Mouse (Mus musculus) limb, embryonic 14.5 days (tissue): ENCODE results near the gene Alg12. TPM values are rescaled to one million over a fixed set of nuclear protein-coding genes. Genes with fewer than 3 reads are reported as not detected.
"Not testable (repeated sequence)": the region's sequence is repeated elsewhere in the genome, so short reads cannot be mapped to it uniquely, and the experiment has no call there.

Experiments
- ATAC-seq: fragments of 200-750 bp; cut with Nextera tagmentation; 2 replicates; pipeline ENCODE4 v1.8.0; 2017; ENCODE audit warnings: low read depth, moderate number of reproducible peaks, moderate TSS enrichment; ENCODE audit not compliant: low FRiP score
- DNase-seq: peaks from one replicate; pipeline ENCODE4 v3.0.0-alpha.2; 2015; ENCODE audit warnings: low spot score
- H3K27ac ChIP-seq: fragments of 300-500 bp; sonication (generic); replicated peaks from 2 replicates; pipeline ENCODE4 v1.5.1; 2014; ENCODE audit warnings: low read depth, mild to moderate bottlenecking, low read length, moderate library complexity, mixed read lengths
- H3K27me3 ChIP-seq: fragments of 300-500 bp; sonication (generic); 2 replicates; pipeline ENCODE4 v1.6.1; 2014; ENCODE audit warnings: low read length, mixed read lengths; ENCODE audit not compliant: control insufficient read depth, insufficient read depth
- H3K36me3 ChIP-seq: fragments of 300-500 bp; sonication (generic); 2 replicates; pipeline ENCODE4 v1.6.1; 2014; ENCODE audit warnings: mild to moderate bottlenecking, low read length, moderate library complexity, mixed read lengths; ENCODE audit not compliant: control insufficient read depth, insufficient read depth
- H3K4me1 ChIP-seq: fragments of 300-500 bp; sonication (generic); 2 replicates; pipeline ENCODE4 v1.6.1; 2014; ENCODE audit warnings: antibody characterized with exemption, low read length, mixed read lengths; ENCODE audit not compliant: control insufficient read depth, insufficient read depth
- H3K4me2 ChIP-seq: fragments of 300-500 bp; sonication (generic); replicated peaks from 2 replicates; pipeline ENCODE4 v1.6.1; 2014; ENCODE audit warnings: low read depth, mild to moderate bottlenecking, low read length, moderate library complexity; ENCODE audit not compliant: severe bottlenecking
- H3K4me3 ChIP-seq: fragments of 300-500 bp; sonication (generic); replicated peaks from 2 replicates; pipeline ENCODE4 v1.5.1; 2014; ENCODE audit warnings: low read length
- H3K9ac ChIP-seq: fragments of 300-500 bp; sonication (generic); 2 replicates; pipeline ENCODE4 v1.6.1; 2014; ENCODE audit warnings: mild to moderate bottlenecking, low read depth, low read length, moderate library complexity; ENCODE audit not compliant: severe bottlenecking
- H3K9me3 ChIP-seq: fragments of 300-500 bp; sonication (generic); 2 replicates; pipeline ENCODE4 v1.6.1; 2016; ENCODE audit warnings: low read length; ENCODE audit not compliant: control insufficient read depth
- POLR2A ChIP-seq: fragments of 200-500 bp; IDR thresholded peaks from 2 replicates; pipeline ENCODE4 v1.8.0; 2012; ENCODE audit warnings: inconsistent platforms, mild to moderate bottlenecking, moderate library complexity, borderline replicate concordance; ENCODE audit not compliant: insufficient read depth, insufficient read length; ENCODE audit errors: extremely low read depth
- WGBS: fragments of 180-500 bp; shearing (Covaris S2); extraction: QIAGEN DNeasy Blood & Tissue Kit; methylation state at CpG from one replicate; pipeline ENCODE4 v1.1.7; 2014; 5-methylcytosine and 5-hydroxymethylcytosine counted together
- polyA plus RNA-seq, 2 experiments: library from polyadenylated mRNA; depleted of rRNA in 1 of 2; stranded (reverse) in 1 of 2; unstranded in 1 of 2; fragments of >200 nt; fragmentation: Nextera tagmentation in 1 of 2; extraction: Ambion mirVana in 1 of 2; gene quantifications; 2 replicates each; pipeline versions ENCODE4 v1.2.1 to v1.2.3; 2012 to 2014

Gene Alg12
- polyA plus RNA-seq, 2 experiments, result 12.1 to 17.9 TPM

GRCm38 (mm10) chr15:88814411-88815047 is 4.6 kb downstream of the Alg12 start:
- WGBS, result 94% methylated on average over 11 of the region's 11 CpGs
- H3K27ac ChIP-seq, result no peak overlapping the region
- H3K36me3 ChIP-seq, result peaks cover 41% of the 10 kb centered on the region
- H3K9ac ChIP-seq, result no peak overlapping the region
- no peak overlapping the region for H3K4me3 ChIP-seq
- no peak overlapping the region for H3K4me2 ChIP-seq
- H3K4me1 ChIP-seq, result 0 out of 2 replicates have a peak, but pooled peaks cover 4% of the 10 kb centered on the region
- H3K27me3 ChIP-seq, result no peaks in the 10 kb centered on the region
- DNase-seq, result no peak
- no peak for TF ChIP-seq POLR2A
- H3K9me3 ChIP-seq, result no peaks in the 10 kb centered on the region
- no peak for ATAC-seq

DNA sequence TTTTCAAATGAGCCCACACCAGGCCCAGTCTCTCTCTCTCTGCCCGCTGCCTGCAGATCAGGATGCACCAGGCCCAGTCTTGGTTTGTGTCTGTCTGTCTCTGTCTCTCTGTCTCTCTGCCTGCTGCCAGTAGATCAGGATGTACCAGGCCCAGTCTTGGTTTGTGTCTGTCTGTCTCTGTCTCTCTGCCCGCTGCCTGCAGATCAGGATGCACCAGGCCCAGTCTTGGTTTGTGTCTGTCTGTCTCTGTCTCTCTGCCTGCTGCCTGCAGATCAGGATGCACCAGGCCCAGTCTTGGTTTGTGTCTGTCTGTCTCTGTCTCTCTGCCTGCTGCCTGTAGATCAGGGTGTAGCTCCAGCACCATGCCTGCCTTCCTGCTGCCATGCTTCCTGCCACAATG is 5.2 kb downstream of the Alg12 start:
- not testable (repeated sequence) for H3K9me3 ChIP-seq, H3K4me2 ChIP-seq, H3K27me3 ChIP-seq, DNase-seq, H3K4me1 ChIP-seq, H3K27ac ChIP-seq, H3K9ac ChIP-seq, ATAC-seq, H3K4me3 ChIP-seq
- 83% methylated on average over 2 of the region's 2 CpGs for WGBS
- H3K36me3 ChIP-seq, result peaks cover 41% of the 10 kb centered on the region

DNA sequence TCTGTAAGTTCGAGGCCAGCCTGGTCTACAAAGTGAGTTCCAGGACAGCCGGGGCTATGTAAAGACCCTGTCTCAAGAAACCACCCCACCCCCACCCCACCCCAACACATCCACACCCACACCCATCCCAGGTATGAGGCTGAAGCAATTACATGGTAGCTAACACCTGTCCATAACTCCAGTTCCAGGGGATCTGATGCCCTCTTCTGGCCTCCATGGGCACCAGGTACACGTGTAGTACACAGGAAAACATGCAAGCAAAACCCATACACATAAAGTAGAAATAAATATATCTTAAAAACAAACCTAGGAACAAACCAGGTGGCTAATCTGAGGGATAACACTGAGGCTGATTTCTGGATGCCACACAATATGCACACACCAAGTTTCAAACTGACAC is 5.9 kb downstream of the Alg12 start:
- no peaks in the 10 kb centered on the region for H3K9me3 ChIP-seq
- H3K4me1 ChIP-seq, result no peaks in the 10 kb centered on the region
- 90% methylated on average over 3 of the region's 3 CpGs for WGBS
- no peak for TF ChIP-seq POLR2A
- no peaks in the 10 kb centered on the region for H3K27me3 ChIP-seq
- peaks cover 41% of the 10 kb centered on the region for H3K36me3 ChIP-seq
- no peak overlapping the region for H3K27ac ChIP-seq
- DNase-seq, result no peak
- no peak overlapping the region for H3K4me3 ChIP-seq
- no peak overlapping the region for H3K9ac ChIP-seq
- H3K4me2 ChIP-seq, result no peak overlapping the region
- ATAC-seq, result no peak

DNA sequence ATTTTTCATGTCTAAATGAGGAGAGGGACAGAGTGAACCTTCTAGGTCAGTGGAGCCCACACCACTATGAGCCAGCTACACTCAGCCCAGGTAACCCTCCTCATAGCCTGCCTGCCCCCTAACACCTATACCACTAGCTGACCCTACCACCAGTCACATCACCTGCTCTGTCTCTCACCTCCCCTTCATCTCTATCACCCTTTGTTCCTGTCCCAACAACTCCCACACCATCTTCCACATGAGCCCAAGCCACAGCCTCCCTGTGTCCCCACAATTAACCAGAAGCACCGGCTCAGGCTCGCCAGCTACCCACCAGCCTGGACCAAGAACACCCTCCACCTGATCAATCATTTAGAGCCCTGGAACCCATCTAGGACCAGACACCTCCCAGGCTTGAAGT is 8.7 kb downstream of the Alg12 start:
- no peaks in the 10 kb centered on the region for H3K27me3 ChIP-seq
- no peak for DNase-seq
- ATAC-seq, result no peak
- no peaks in the 10 kb centered on the region for H3K4me1 ChIP-seq
- no peak for TF ChIP-seq POLR2A
- peaks cover 42% of the 10 kb centered on the region for H3K36me3 ChIP-seq
- no peaks in the 10 kb centered on the region for H3K9me3 ChIP-seq
- no peak overlapping the region for H3K4me3 ChIP-seq
- H3K9ac ChIP-seq, result no peak overlapping the region
- H3K27ac ChIP-seq, result no peak overlapping the region
- H3K4me2 ChIP-seq, result no peak overlapping the region
- WGBS, result 85% methylated on average over 2 of the region's 2 CpGs

GRCm38 (mm10) chr15:88808121-88808520 is 11.0 kb downstream of the Alg12 start:
- DNase-seq (no peak), ATAC-seq (no peak)
- no peak overlapping the region for H3K4me3 ChIP-seq
- H3K9ac ChIP-seq, result no peak overlapping the region
- no peaks in the 10 kb centered on the region for H3K9me3 ChIP-seq
- no peaks in the 10 kb centered on the region for H3K4me1 ChIP-seq
- 88% methylated on average over 8 of the region's 8 CpGs for WGBS
- H3K4me2 ChIP-seq, result no peak overlapping the region
- H3K27ac ChIP-seq, result no peak overlapping the region
- H3K27me3 ChIP-seq, result no peaks in the 10 kb centered on the region
- TF ChIP-seq POLR2A, result no peak
- peaks cover 44% of the 10 kb centered on the region for H3K36me3 ChIP-seq

DNA sequence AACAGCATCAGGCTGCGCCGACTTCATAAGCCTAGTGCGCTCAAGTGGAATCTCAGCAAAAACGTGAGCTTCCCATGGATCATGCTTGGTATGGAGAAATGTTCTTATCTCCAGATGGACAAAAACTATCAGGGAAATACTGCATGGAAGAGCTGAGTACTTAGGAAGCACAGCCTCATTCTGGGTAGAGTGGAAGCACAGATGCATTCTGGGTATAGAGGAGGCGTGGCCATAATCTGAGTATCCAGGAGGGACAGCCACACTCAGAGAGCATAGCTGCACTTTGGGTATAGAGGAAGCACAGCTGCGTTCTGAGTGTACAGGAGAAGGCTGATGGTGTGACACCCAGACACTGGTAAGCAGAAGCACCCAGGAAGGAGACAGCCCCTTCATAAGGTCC is 16.8 kb downstream of the Alg12 start:
- Histone ChIP-seq H3K27ac (no peak overlapping the region), H3K9ac (no peak overlapping the region), H3K4me2 (no peak overlapping the region), H3K9me3 (no peaks in the 10 kb centered on the region), H3K27me3 (no peaks in the 10 kb centered on the region), H3K4me1 (no peaks in the 10 kb centered on the region), H3K4me3 (no peak overlapping the region), H3K36me3 (peaks cover 27% of the 10 kb centered on the region)
- ATAC-seq (no peak), DNase-seq (no peak)
- 87% methylated on average over 6 of the region's 6 CpGs for WGBS
- TF ChIP-seq POLR2A, result no peak
